Mouse (Mus musculus): Measurements from ENCODE around the gene Mtch1. TPM values are rescaled to one million over a fixed set of nuclear protein-coding genes. Genes with fewer than 3 reads are reported as not detected.

Mtch1 gene
- polyA plus RNA-seq, 1 experiment = 279 TPM

GRCm38 (mm10) chr17:29305871-29306270, 41.9 kb downstream of the Mtch1 start:
- DNase-seq (ENCODE audit: low spot score) = no peak

- no peak for DNase-seq (ENCODE audit: low spot score)
Measured at GRCm38 (mm10) chr17:29305058-29305806, 42.5 kb downstream of the Mtch1 start.

GRCm38 (mm10) chr17:29304376-29305057, 43.2 kb downstream of the Mtch1 start:
- no peak for DNase-seq (ENCODE audit: low spot score)

GRCm38 (mm10) chr17:29303856-29304255, 43.9 kb downstream of the Mtch1 start:
- DNase-seq (ENCODE audit: low spot score) = no peak

GRCm38 (mm10) chr17:29303087-29303486, 44.6 kb downstream of the Mtch1 start:
- no peak for DNase-seq (ENCODE audit: low spot score)

- DNase-seq (ENCODE audit: low spot score) = no peak
Measured at GRCm38 (mm10) chr17:29302149-29302548, 45.6 kb downstream of the Mtch1 start.

GRCm38 (mm10) chr17:29301421-29301820, 46.3 kb downstream of the Mtch1 start:
- no peak for DNase-seq (ENCODE audit: low spot score)

- DNase-seq (ENCODE audit: low spot score) = no peak
Measured at GRCm38 (mm10) chr17:29300926-29301325, 46.8 kb downstream of the Mtch1 start.

- no peak for DNase-seq (ENCODE audit: low spot score)
Measured at GRCm38 (mm10) chr17:29299282-29299681, 48.5 kb downstream of the Mtch1 start.

- no peak for DNase-seq (ENCODE audit: low spot score)
Measured at GRCm38 (mm10) chr17:29297813-29298212, 49.9 kb downstream of the Mtch1 start.

GRCm38 (mm10) chr17:29297321-29297720, 50.4 kb downstream of the Mtch1 start:
- no peak for DNase-seq (ENCODE audit: low spot score)

- DNase-seq (ENCODE audit: low spot score) = no peak
Measured at GRCm38 (mm10) chr17:29295835-29296234, 51.9 kb downstream of the Mtch1 start.

- no peak for DNase-seq (ENCODE audit: low spot score)
Measured at GRCm38 (mm10) chr17:29293807-29294605, 53.7 kb downstream of the Mtch1 start.

- DNase-seq (ENCODE audit: low spot score) = no peak
Measured at GRCm38 (mm10) chr17:29292996-29293395, 54.7 kb downstream of the Mtch1 start.

- no peak for DNase-seq (ENCODE audit: low spot score)
Measured at GRCm38 (mm10) chr17:29291793-29292192, 55.9 kb downstream of the Mtch1 start.

- no peak for DNase-seq (ENCODE audit: low spot score)
Measured at GRCm38 (mm10) chr17:29282216-29282952, 65.3 kb downstream of the Mtch1 start.

Other genes starting within 250 kb of the Mtch1 start
- gene Rab44, start 233.8 kb downstream of the Mtch1 start, polyA plus RNA-seq (2012; rRNA removed) = 1.5 and 1.9 TPM in 2 replicates
- 0.56 and 1.0 TPM in 2 replicates for gene Cpne5, start 109.8 kb downstream of the Mtch1 start, polyA plus RNA-seq (2012; rRNA removed)
- gene Ppil1, start 83.7 kb downstream of the Mtch1 start, polyA plus RNA-seq (2012; rRNA removed) = 27.9 and 31.3 TPM in 2 replicates
- gene BC004004, start 79.1 kb downstream of the Mtch1 start, polyA plus RNA-seq (2012; rRNA removed) = 94.6 and 101 TPM in 2 replicates
- gene Pi16, start 30.3 kb downstream of the Mtch1 start, polyA plus RNA-seq (2012; rRNA removed) = 405 and 508 TPM in 2 replicates
- 19.0 and 26.4 TPM in 2 replicates for gene Fgd2, start 13.0 kb upstream of the Mtch1 start, polyA plus RNA-seq (2012; rRNA removed)
- gene Pim1, start 142.8 kb upstream of the Mtch1 start, polyA plus RNA-seq (2012; rRNA removed) = 21.2 and 24.4 TPM in 2 replicates
- gene Gm17657, start 201.7 kb upstream of the Mtch1 start, polyA plus RNA-seq (2012; rRNA removed) = not detected in 2 replicates
- gene Tbc1d22b, start 201.9 kb upstream of the Mtch1 start, polyA plus RNA-seq (2012; rRNA removed) = 13.5 and 14.1 TPM in 2 replicates
- 0.14 and 0.21 TPM in 2 replicates for gene Tmem217, start 204.5 kb upstream of the Mtch1 start, polyA plus RNA-seq (2012; rRNA removed)